Mouse (Mus musculus): Measurements from ENCODE around the gene Cbs.

GRCm38 (mm10) chr17:31590846-31591245 is 46.2 kb downstream of the Cbs start:
- no peak for TF ChIP-seq EP300 (IDR thresholded peaks at IDR 0.05)
- TF ChIP-seq CTCF (IDR thresholded peaks at IDR 0.05): no peak
